Mouse (Mus musculus): ENCODE results near the gene Svs3b.
"Not testable (repeated sequence)": the region's sequence is repeated elsewhere in the genome, so short reads cannot be mapped to it uniquely, and the experiment has no call there.

Svs3b gene

DNA sequence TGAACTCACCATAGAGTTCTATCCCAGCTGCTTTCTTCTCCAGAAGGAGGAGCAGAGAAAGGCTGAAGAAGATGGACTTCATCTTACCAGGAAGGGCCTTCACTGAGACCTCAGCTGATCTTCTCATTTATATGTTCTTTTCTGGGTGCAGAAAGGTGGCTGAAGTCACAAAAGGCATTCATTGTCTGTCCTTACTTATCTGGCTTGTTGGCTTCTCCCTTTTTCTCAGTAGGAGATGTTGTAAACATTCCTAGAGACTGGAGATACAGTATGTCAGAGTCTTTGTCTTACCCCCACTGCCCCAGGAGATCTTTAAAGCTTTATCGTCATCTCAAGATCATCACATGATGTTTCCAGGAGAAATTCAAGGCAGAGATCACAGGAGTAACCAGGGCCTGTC is at the start of gene Svs3b:
Svs3b (minus strand) TSS at position 101 of the 400 bp plus-strand sequence.
- DNase-seq, result not testable (repeated sequence)

DNA sequence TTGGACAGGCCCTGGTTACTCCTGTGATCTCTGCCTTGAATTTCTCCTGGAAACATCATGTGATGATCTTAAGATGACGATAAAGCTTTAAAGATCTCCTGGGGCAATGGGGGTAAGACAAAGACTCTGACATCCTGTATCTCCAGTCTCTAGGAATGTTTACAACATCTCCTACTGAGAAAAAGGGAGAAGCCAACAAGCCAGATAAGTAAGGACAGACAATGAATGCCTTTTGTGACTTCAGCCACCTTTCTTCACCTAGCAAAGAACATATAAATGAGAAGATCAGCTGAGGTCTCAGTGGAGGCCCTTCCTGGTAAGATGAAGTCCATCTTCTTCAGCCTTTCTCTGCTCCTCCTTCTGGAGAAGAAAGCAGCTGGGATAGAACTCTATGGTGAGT is 32.5 kb upstream of the Svs3b start, which contains the start of gene Svs3a:
Svs3a (plus strand) TSS at position 301 of the 400 bp plus-strand sequence.
- not testable (repeated sequence) for DNase-seq

DNA sequence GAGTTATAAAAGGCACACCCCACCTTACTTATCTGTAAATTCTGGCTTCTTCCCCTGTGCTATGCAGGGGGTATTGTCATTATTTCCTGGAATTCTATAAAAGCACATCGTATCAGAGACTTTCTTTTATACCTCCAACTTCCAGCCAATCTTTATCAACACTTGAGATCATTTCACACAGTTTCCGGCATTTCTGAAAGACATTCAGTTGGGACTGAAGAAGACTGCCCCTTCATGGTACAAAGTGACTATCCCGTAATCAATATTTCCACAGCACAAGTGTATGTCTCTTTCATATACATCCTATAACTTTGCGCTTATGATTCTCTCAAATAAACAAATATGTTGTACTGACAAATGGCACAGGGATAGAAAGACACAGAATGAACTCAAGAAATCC is 21.9 kb upstream of the Svs3b start, which contains the start of gene Svs4:
Svs4 (minus strand) TSS at position 101 of the 400 bp plus-strand sequence.
- no peak for DNase-seq

DNA sequence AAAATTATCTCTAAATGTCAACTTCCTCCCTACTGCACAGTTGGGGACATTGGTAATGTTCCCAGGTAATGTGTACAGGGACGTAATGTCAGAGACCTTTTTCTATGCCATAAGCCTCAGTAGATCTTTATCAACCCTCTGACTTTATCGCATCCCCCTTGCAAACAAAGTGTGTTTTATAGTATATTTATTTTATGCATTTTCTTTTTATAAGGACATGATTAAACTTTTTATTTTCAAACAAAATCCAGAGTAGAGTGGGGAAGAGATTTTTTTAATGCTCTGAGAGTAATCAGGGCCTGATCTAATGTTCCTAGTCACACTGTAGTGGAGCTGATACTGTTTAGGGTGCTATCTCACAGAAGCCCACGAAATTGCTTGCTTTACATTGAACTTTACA is 18.1 kb downstream of the Svs3b start, which contains the start of gene Svs2:
Svs2 (minus strand) TSS at position 101 of the 400 bp plus-strand sequence.
- no peak for DNase-seq

DNA sequence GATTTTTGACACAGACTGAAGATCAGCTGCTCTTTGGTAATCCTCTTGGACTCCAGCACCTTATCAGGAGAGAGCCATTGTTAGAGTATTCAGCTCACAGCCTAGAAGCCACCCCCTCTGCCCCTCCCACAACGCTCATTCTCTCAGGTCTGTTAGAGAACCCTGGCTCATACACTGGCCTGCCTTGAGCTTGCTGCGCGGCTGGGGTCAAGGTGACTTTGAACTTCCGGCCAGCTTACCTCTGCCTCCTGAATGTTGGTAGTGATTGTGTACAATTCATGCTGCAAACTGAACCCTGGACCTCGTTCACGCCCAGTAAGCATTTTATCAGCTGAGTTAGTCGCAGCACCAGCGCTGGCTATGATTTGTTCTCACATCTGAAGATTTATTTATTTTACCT is 23.8 kb downstream of the Svs3b start:
- DNase-seq, result no peak

DNA sequence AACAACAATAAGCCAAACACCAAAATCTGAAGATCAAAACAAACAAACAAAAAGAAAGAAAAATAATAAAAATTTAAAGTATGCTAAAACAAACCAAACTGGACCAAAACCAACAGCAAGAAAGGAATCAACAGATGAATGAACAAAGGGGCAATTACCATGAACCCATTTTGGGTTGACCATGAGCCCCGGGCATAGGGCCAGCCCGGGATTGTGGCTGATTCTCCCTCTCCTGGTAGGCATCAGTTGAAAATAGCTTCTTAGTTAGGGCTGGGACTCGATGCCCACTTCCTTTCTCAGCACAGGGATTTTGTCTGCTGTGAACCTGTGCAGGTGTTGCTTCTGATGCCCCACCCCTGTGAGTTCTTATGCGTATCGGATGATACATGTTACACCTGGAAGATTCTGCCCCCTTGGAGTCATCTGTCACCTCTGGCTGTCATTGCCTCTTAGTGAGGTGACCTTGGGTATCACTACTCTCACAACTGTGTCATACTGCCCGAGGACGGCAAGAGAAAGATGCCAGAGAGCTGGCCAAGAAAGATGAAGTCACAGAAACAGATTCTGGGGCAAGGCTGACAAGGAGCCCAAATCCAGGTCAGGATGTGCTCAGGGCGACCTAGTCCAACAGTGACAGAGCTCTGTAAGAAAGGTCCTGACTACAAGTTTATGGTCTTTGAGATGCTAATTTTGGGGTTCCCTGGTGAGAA is 27.9 kb downstream of the Svs3b start:
- no peak for DNase-seq

DNA sequence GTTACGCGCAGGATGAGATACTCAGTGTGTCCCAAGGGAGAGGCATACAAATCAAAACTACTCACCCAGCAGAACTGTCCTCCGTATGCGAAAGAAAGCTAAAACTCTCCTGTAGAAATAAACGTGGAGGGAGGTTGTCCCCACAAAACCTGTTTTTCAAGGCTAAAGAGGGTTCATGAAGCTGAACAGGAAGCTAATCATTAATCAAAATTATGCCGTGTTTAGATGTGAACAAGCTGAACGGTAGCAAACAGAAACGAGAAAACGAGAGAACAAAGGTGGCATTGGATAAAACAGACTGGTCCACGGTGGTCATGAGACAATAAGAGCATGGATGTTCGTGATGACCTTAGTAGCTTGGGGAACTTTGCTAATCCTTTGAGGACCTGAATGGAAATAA is 34.9 kb downstream of the Svs3b start, which contains the start of gene Wfdc15b:
Wfdc15b (minus strand) TSS at position 139 of the 400 bp plus-strand sequence.
- DNase-seq, result no peak

DNA sequence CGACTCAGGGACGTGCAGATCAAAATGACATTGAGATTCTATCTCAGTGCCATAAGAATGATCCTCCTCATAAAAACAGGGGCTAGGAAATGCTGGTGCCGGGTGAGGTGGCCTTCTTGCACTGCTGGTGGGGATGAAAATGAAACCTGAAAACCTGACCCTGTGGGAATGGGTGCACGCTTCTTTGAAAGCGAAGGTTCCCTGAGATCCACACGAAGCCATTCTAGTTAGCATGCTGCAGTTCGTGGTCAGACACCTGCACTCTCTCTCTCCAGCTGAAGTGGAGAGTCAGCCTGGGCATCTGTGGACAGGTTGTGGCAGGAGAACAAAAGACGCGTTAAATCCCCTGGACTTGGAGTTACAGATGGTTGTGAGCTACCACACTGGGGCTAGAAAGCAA is 37.1 kb downstream of the Svs3b start:
- no peak for DNase-seq

DNA sequence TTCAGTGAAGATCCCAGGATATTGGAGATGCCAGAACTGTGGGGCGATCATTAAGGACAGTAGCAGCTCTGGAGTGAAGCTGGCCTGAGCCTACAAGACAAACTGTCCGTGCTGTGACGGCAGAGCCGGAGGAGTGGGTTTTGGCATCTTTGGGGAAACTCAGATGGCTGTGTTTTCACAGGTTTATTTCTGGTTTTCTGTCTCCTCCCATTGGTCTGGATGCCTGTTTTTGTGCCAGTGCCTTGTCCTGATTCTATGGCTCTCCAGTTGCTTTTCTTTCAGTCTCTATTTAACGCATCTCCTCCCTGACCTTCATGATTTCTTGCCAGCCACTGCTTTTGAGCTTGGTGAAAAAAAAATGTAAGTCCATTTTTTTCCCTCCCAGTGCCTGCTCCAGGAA is 43.7 kb downstream of the Svs3b start:
- DNase-seq, result no peak

DNA sequence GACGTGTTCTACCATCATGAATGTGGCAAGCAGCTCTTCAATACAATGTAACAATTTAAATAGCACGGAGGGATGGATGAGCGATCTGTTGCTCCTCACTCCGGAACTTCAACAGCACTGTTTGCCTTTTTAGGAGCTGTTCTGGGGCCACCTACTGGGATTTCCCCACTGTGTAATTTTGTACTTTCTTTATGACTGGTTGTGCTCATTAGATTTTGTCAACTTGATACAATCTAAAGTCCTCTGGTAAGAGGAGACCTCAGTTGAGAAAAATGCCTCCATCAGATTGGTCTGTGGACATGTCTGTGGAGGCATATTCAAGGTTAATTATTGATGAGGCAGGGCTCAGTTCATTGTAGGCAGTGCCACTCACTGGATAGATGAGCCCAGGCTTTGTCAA is 45.5 kb downstream of the Svs3b start:
- DNase-seq, result no peak

DNA sequence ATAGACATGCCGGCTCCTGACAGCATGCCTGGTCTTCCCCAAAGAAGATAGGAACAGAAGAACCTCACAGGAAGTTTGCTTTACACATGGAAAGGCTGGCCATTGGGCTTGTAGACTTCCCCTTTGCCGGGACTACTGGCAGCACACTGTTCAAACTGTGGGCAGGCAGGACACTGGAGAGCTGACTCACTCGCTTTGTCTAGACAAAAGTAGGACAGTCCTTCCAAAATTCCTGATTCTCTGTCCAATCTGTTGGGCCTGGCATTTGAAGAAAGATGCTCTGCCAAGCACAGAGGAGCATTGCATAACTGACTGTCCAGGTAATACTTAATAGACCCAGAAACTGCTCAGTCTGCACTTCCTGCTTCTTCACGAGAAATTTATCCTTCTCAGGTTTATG is 49.8 kb downstream of the Svs3b start:
- DNase-seq, result peak; percentile 91

DNA sequence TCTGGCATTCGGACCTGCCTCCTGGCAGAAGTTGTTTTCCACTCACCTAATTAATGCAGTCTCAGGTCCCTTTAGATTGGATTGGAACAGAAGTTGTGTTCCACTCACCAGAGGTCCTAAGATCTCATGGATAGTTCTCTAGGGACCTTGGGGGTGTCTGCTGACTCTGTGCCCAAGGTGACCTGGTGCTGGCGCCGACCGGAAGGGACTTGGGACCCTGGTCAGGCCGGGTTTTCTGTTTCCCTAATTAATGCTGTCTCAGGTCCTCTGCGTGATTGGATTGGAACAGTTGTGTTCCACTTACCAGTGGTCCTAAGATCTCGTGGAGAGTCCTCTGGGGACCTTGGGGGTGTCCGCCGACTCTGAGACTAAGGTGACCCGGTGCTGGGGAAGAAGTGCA is 50.4 kb downstream of the Svs3b start:
- DNase-seq, result peak; percentile 7
